Mouse (Mus musculus) hindbrain, embryonic 11.5 days (tissue): Measurements from ENCODE around the gene Irf2bp2. TPM values are rescaled to one million over a fixed set of nuclear protein-coding genes. Genes with fewer than 3 reads are reported as not detected.

Experiments used
- ATAC-seq: fragments of 200-750 bp; cut with Nextera tagmentation; 2 replicates; pipeline ENCODE4 v1.8.0; 2017; ENCODE audit warnings: mild to moderate bottlenecking, moderate TSS enrichment, moderate library complexity; ENCODE audit not compliant: low FRiP score
- DNase-seq: peaks from one replicate; pipeline ENCODE4 v3.0.0-alpha.2; 2015; ENCODE audit warnings: low spot score
- H3K27ac ChIP-seq: fragments of 300-500 bp; sonication (generic); 2 replicates; pipeline ENCODE4 v1.5.1; 2014; ENCODE audit warnings: mild to moderate bottlenecking, low read depth, low read length
- H3K27me3 ChIP-seq: fragments of 300-500 bp; sonication (generic); 2 replicates; pipeline ENCODE4 v1.6.1; 2014; ENCODE audit warnings: mild to moderate bottlenecking, low read length, moderate library complexity, mixed read lengths; ENCODE audit not compliant: control insufficient read depth, insufficient read depth
- H3K36me3 ChIP-seq: fragments of 300-500 bp; sonication (generic); 2 replicates; pipeline ENCODE4 v1.6.1; 2014; ENCODE audit warnings: mild to moderate bottlenecking, low read length, moderate library complexity, mixed read lengths; ENCODE audit not compliant: control insufficient read depth, insufficient read depth
- H3K4me1 ChIP-seq: fragments of 300-500 bp; sonication (generic); replicated peaks from 2 replicates; pipeline ENCODE4 v1.6.1; 2014; ENCODE audit warnings: low read length, mixed read lengths; ENCODE audit not compliant: control insufficient read depth, insufficient read depth
- H3K4me2 ChIP-seq: fragments of 300-500 bp; sonication (generic); replicated peaks from 2 replicates; pipeline ENCODE4 v1.6.1; 2014; ENCODE audit warnings: mild to moderate bottlenecking, low read depth, low read length
- H3K4me3 ChIP-seq: fragments of 300-500 bp; sonication (generic); 2 replicates; pipeline ENCODE4 v1.5.1; 2014; ENCODE audit warnings: low read depth, low read length
- H3K9ac ChIP-seq: fragments of 300-500 bp; sonication (generic); 2 replicates; pipeline ENCODE4 v1.6.1; 2014; ENCODE audit warnings: low read depth, low read length
- H3K9me3 ChIP-seq: fragments of 300-500 bp; sonication (generic); 2 replicates; pipeline ENCODE4 v1.6.1; 2016; ENCODE audit warnings: low read length; ENCODE audit not compliant: control insufficient read depth
- WGBS: fragments of 180-500 bp; shearing (Covaris S2); extraction: QIAGEN DNeasy Blood & Tissue Kit; methylation state at CpG from one replicate; pipeline ENCODE4 v1.1.7; 2014; 5-methylcytosine and 5-hydroxymethylcytosine counted together
- polyA plus RNA-seq: library from polyadenylated mRNA; unstranded; fragments of >200 nt; fragmentation: Nextera tagmentation; extraction: Ambion mirVana; gene quantifications from 2 replicates; pipeline ENCODE4 v1.2.1, GENCODE M21; 2014

The Irf2bp2 gene
- polyA plus RNA-seq, 1 experiment from 2014 or later, result 5.5 TPM

GRCm38 (mm10) chr8:126564551-126565154 is 29.1 kb downstream of the Irf2bp2 start:
- H3K4me2 ChIP-seq, result no peak overlapping the region
- H3K4me1 ChIP-seq, result peaks cover 11% of the 10 kb centered on the region
- H3K27me3 ChIP-seq, result no peaks in the 10 kb centered on the region
- DNase-seq (no peak), ATAC-seq (no peak)
- H3K4me3 ChIP-seq, result no peak overlapping the region
- H3K9me3 ChIP-seq, result no peaks in the 10 kb centered on the region
- no peak overlapping the region for H3K9ac ChIP-seq
- no peak overlapping the region for H3K27ac ChIP-seq
- H3K36me3 ChIP-seq, result no peaks in the 10 kb centered on the region
- WGBS, result 74% methylated on average over 9 of the region's 9 CpGs

GRCm38 (mm10) chr8:126561316-126561841 is 32.4 kb downstream of the Irf2bp2 start:
- no peak for DNase-seq

GRCm38 (mm10) chr8:126558400-126558953 is 35.3 kb downstream of the Irf2bp2 start:
- Histone ChIP-seq H3K27ac (no peak overlapping the region), H3K4me3 (no peak overlapping the region), H3K9ac (no peak overlapping the region), H3K4me1 (0 out of 2 replicates have a peak, but pooled peaks cover 3% of the 10 kb centered on the region), H3K36me3 (no peaks in the 10 kb centered on the region), H3K9me3 (no peaks in the 10 kb centered on the region), H3K27me3 (no peaks in the 10 kb centered on the region), H3K4me2 (no peak overlapping the region)
- no peak for DNase-seq
- WGBS, result 89% methylated on average over 13 of the region's 13 CpGs
- no peak for ATAC-seq

More at GRCm38 (mm10) chr8:126561316-126561841, 32.4 kb downstream of the Irf2bp2 start:
- Histone ChIP-seq H3K4me3 (no peak overlapping the region), H3K36me3 (no peaks in the 10 kb centered on the region), H3K4me1 (peaks cover 8% of the 10 kb centered on the region; the same call in 1 of the 2 replicates), H3K27ac (no peak overlapping the region), H3K4me2 (no peak overlapping the region), H3K9me3 (no peaks in the 10 kb centered on the region), H3K9ac (no peak overlapping the region), H3K27me3 (no peaks in the 10 kb centered on the region)
- WGBS, result 92% methylated on average over 4 of the region's 4 CpGs
- no peak for ATAC-seq

- ATAC-seq, result 0 out of 2 replicates have a peak, but pooled peaks have one; percentile 17
- WGBS, result 19% methylated on average over 9 of the region's 9 CpGs
These were observed 36.4 kb downstream of the Irf2bp2 start for GRCm38 (mm10) chr8:126557403-126557802.

GRCm38 (mm10) chr8:126556691-126557090 is 37.1 kb downstream of the Irf2bp2 start:
- Histone ChIP-seq H3K4me3 (no peak overlapping the region), H3K9ac (no peak overlapping the region), H3K4me2 (no peak overlapping the region), H3K4me1 (0 out of 2 replicates have a peak, but pooled peaks cover 3% of the 10 kb centered on the region), H3K27ac (no peak overlapping the region), H3K27me3 (no peaks in the 10 kb centered on the region), H3K9me3 (no peaks in the 10 kb centered on the region), H3K36me3 (no peaks in the 10 kb centered on the region)
- ATAC-seq (no peak), DNase-seq (no peak)
- 85% methylated on average over 5 of the region's 5 CpGs for WGBS

More at GRCm38 (mm10) chr8:126557403-126557802, 36.4 kb downstream of the Irf2bp2 start:
- Histone ChIP-seq H3K36me3 (no peaks in the 10 kb centered on the region), H3K4me3 (no peak overlapping the region), H3K9me3 (no peaks in the 10 kb centered on the region), H3K27me3 (no peaks in the 10 kb centered on the region), H3K4me2 (no peak overlapping the region), H3K27ac (no peak overlapping the region), H3K9ac (no peak overlapping the region), H3K4me1 (0 out of 2 replicates have a peak, but pooled peaks cover 3% of the 10 kb centered on the region)
- peak; percentile 61 for DNase-seq

GRCm38 (mm10) chr8:126554741-126555140 is 39.0 kb downstream of the Irf2bp2 start:
- no peaks in the 10 kb centered on the region for H3K36me3 ChIP-seq
- H3K9me3 ChIP-seq, result no peaks in the 10 kb centered on the region
- ATAC-seq (no peak), DNase-seq (no peak)
- no peak overlapping the region for H3K27ac ChIP-seq
- no peak overlapping the region for H3K4me3 ChIP-seq
- H3K4me2 ChIP-seq, result no peak overlapping the region
- 0 out of 2 replicates have a peak, but pooled peaks cover 3% of the 10 kb centered on the region for H3K4me1 ChIP-seq
- 94% methylated on average over 4 of the region's 4 CpGs for WGBS
- no peaks in the 10 kb centered on the region for H3K27me3 ChIP-seq
- H3K9ac ChIP-seq, result no peak overlapping the region

GRCm38 (mm10) chr8:126551871-126552270 is 41.9 kb downstream of the Irf2bp2 start:
- H3K27ac ChIP-seq, result no peak overlapping the region
- H3K9me3 ChIP-seq, result no peaks in the 10 kb centered on the region
- WGBS, result 85% methylated on average over 4 of the region's 4 CpGs
- H3K4me1 ChIP-seq, result no peaks in the 10 kb centered on the region
- ATAC-seq (no peak), DNase-seq (no peak)
- H3K4me3 ChIP-seq, result no peak overlapping the region
- no peaks in the 10 kb centered on the region for H3K36me3 ChIP-seq
- H3K4me2 ChIP-seq, result no peak overlapping the region
- no peaks in the 10 kb centered on the region for H3K27me3 ChIP-seq
- H3K9ac ChIP-seq, result no peak overlapping the region

- H3K27ac ChIP-seq, result no peak overlapping the region
- no peaks in the 10 kb centered on the region for H3K36me3 ChIP-seq
- WGBS, result 79% methylated on average over 5 of the region's 5 CpGs
- no peaks in the 10 kb centered on the region for H3K4me1 ChIP-seq
- H3K4me2 ChIP-seq, result no peak overlapping the region
- H3K9ac ChIP-seq, result no peak overlapping the region
- no peaks in the 10 kb centered on the region for H3K27me3 ChIP-seq
- ATAC-seq (no peak), DNase-seq (no peak)
- H3K9me3 ChIP-seq, result no peaks in the 10 kb centered on the region
- H3K4me3 ChIP-seq, result no peak overlapping the region
These were observed 42.8 kb downstream of the Irf2bp2 start for GRCm38 (mm10) chr8:126550944-126551357.

- H3K4me1 ChIP-seq, result no peaks in the 10 kb centered on the region
- WGBS, result 76% methylated on average over 3 of the region's 3 CpGs
- no peaks in the 10 kb centered on the region for H3K27me3 ChIP-seq
- DNase-seq (no peak), ATAC-seq (no peak)
- H3K9me3 ChIP-seq, result no peaks in the 10 kb centered on the region
- H3K36me3 ChIP-seq, result no peaks in the 10 kb centered on the region
- no peak overlapping the region for H3K4me2 ChIP-seq
- no peak overlapping the region for H3K9ac ChIP-seq
- no peak overlapping the region for H3K27ac ChIP-seq
- no peak overlapping the region for H3K4me3 ChIP-seq
These were observed 45.9 kb downstream of the Irf2bp2 start for GRCm38 (mm10) chr8:126547841-126548240.
